8 mouse cellular contexts compared by ENCODE assay signal in genomic region chr3:81782921-81783541, GRCm38 (mm10).
DNase-seq lines count a peak whose midpoint lies in the region; ATAC-seq and TF ChIP-seq lines count a peak whose summit lies in the region.

No protein-coding gene starts in this region.

- no peaks in the 10 kb centered on the region for H3K9me3 ChIP-seq in G1E (replicated peaks)
- no peaks in the 10 kb centered on the region for H3K9me3 ChIP-seq in kidney, postnatal 0 days (replicated peaks; ENCODE audit: low read length)
- no peaks in the 10 kb centered on the region for H3K9me3 ChIP-seq in liver, embryonic 15.5 days (replicated peaks)
- no peaks in the 10 kb centered on the region for H3K9me3 ChIP-seq in neural tube, embryonic 15.5 days (replicated peaks)

- peak overlapping the region; percentile 48 for H3K4me2 ChIP-seq in kidney, postnatal 0 days (ENCODE audit: low read length)
- peak overlapping the region; percentile 25; the same call in 1 of the 2 replicates for H3K4me2 ChIP-seq in liver, embryonic 15.5 days
- H3K4me2 ChIP-seq in neural tube, embryonic 15.5 days, result peak overlapping the region; percentile 54

- no peaks in the 10 kb centered on the region for H3K36me3 ChIP-seq in G1E (replicated peaks)
- no peaks in the 10 kb centered on the region for H3K36me3 ChIP-seq in kidney, postnatal 0 days (ENCODE audit: insufficient read depth, low read length)
- H3K36me3 ChIP-seq in liver, embryonic 15.5 days (replicated peaks), result no peaks in the 10 kb centered on the region
- H3K36me3 ChIP-seq in neural tube, embryonic 15.5 days, result no peaks in the 10 kb centered on the region

- no peak overlapping the region for H3K4me3 ChIP-seq in G1E (ENCODE audit: low read depth, low read length)
- H3K4me3 ChIP-seq in kidney, postnatal 0 days (replicated peaks; ENCODE audit: low read depth, low read length), result no peak overlapping the region; the same call in 1 of the 2 replicates
- H3K4me3 ChIP-seq in liver, embryonic 15.5 days (replicated peaks), result no peak overlapping the region
- H3K4me3 ChIP-seq in neural tube, embryonic 15.5 days (replicated peaks), result peak overlapping the region; percentile 19

- no peaks in the 10 kb centered on the region for H3K4me1 ChIP-seq in G1E (ENCODE audit: insufficient read depth, low read depth, low read length)
- H3K4me1 ChIP-seq in kidney, postnatal 0 days (replicated peaks; ENCODE audit: insufficient read depth, low read length), result no peaks in the 10 kb centered on the region
- no peaks in the 10 kb centered on the region; the same call in 1 of the 2 replicates for H3K4me1 ChIP-seq in liver, embryonic 15.5 days (replicated peaks)
- peaks cover 5% of the 10 kb centered on the region for H3K4me1 ChIP-seq in neural tube, embryonic 15.5 days

- ATAC-seq in G1E (ENCODE audit: extremely low read depth, insufficient number of reproducible peaks, low FRiP score, poor library complexity, severe bottlenecking), result no peak
- ATAC-seq in common myeloid progenitor, adult 5-6 weeks (replicated peaks; ENCODE audit: low read depth, poor library complexity, severe bottlenecking), result peak; percentile 100
- ATAC-seq in kidney, postnatal 0 days (replicated peaks; ENCODE audit: low FRiP score, low read depth), result peak; percentile 54; the same call in 1 of the 2 replicates
- no peak for ATAC-seq in liver, embryonic 15.5 days (ENCODE audit: insufficient read depth)
- peak; percentile 65 for ATAC-seq in neural tube, embryonic 15.5 days (ENCODE audit: low FRiP score)

- H3K27me3 ChIP-seq in G1E (ENCODE audit: insufficient read depth, low read length), result no peaks in the 10 kb centered on the region
- no peaks in the 10 kb centered on the region for H3K27me3 ChIP-seq in kidney, postnatal 0 days (ENCODE audit: insufficient read depth, low read length)
- no peaks in the 10 kb centered on the region for H3K27me3 ChIP-seq in liver, embryonic 15.5 days
- H3K27me3 ChIP-seq in neural tube, embryonic 15.5 days (replicated peaks), result no peaks in the 10 kb centered on the region

- peak; percentile 82 for DNase-seq in 3T3-L1 (ENCODE audit: low read depth, low spot score)
- DNase-seq in G1E (ENCODE audit: low spot score), result no peak
- peak; percentile 1 for DNase-seq in heart, adult 8-10 months (ENCODE audit: low spot score)
- peak; percentile 81 for DNase-seq in kidney, postnatal 0 days (ENCODE audit: low spot score)
- no peak for DNase-seq in gastrocnemius, adult 18-20 months (ENCODE audit: low spot score)

- no peak overlapping the region for H3K27ac ChIP-seq in kidney, postnatal 0 days
- H3K27ac ChIP-seq in liver, embryonic 15.5 days (replicated peaks), result no peak overlapping the region
- no peak overlapping the region for H3K27ac ChIP-seq in neural tube, embryonic 15.5 days (replicated peaks)

- 14% methylated on average over 15 of the region's 15 CpGs for WGBS in kidney, postnatal 0 days
- WGBS in liver, embryonic 15.5 days (ENCODE audit: insufficient replicate concordance), result 4% methylated on average over 15 of the region's 15 CpGs
- 25% methylated on average over 15 of the region's 15 CpGs for WGBS in neural tube, embryonic 15.5 days

- TF ChIP-seq CTCF in G1E (IDR thresholded peaks at IDR 0.05; ENCODE audit: low read depth, low read length), result 0 out of 2 replicates have a peak, but pooled peaks have one; percentile 8
- TF ChIP-seq CTCF in kidney, postnatal 0 days (IDR thresholded peaks at IDR 0.05; ENCODE audit: low read depth), result peak; percentile 83

- no peak overlapping the region for H3K9ac ChIP-seq in kidney, postnatal 0 days (ENCODE audit: low read depth, low read length)
- H3K9ac ChIP-seq in liver, embryonic 15.5 days, result no peak overlapping the region
- H3K9ac ChIP-seq in neural tube, embryonic 15.5 days (replicated peaks), result 0 out of 2 replicates have a peak overlapping the region, but pooled peaks have one; percentile 30

Comparison
In these comparisons a context has a peak if more than half of its experiments do, and no peak if none do; other contexts are left out.
1. DNase-seq: peak in 3T3-L1 (single experiment), heart, adult 8-10 months (single experiment) and kidney, postnatal 0 days (single experiment); none in G1E (single experiment) and gastrocnemius, adult 18-20 months (single experiment).
2. ATAC-seq: peak in common myeloid progenitor, adult 5-6 weeks (single experiment), kidney, postnatal 0 days (single experiment) and neural tube, embryonic 15.5 days (single experiment); none in G1E (single experiment) and liver, embryonic 15.5 days (single experiment).
3. Peak in every context shown above with its lines, with median percentiles within 50 percentile points of each other: H3K4me2 ChIP-seq.